Mouse (Mus musculus) left cerebral cortex, postnatal 36 days (tissue): ENCODE data around the gene Synpr. TPM values are rescaled to one million over a fixed set of nuclear protein-coding genes. Genes with fewer than 3 reads are reported as not detected.
"Not testable (repeated sequence)": the region's sequence is repeated elsewhere in the genome, so short reads cannot be mapped to it uniquely, and the experiment has no call there.

Experiments
- DNase-seq, 2 experiments: peaks; one replicate each; pipeline ENCODE4 v3.0.0; 2021 to 2022; ENCODE audit warnings: low spot score in 2 of 2, mixed read lengths in 1 of 2
- intact Hi-C: fragments of 180-260 bp; cut with DNase I; formaldehyde crosslinking; loops from one replicate; pipeline ENCODE4 v1.15.1; 2025
- total RNA-seq, 2 experiments: library from RNA; stranded (reverse); gene quantifications; 2 replicates each; pipeline ENCODE4 v1.2.3; 2021

The Synpr gene
- 100 to 1,000 TPM; 120 to 125 TPM for total RNA-seq

- peak; percentile 61 to 72 for DNase-seq
- intact Hi-C loops: no loop called here
These were observed at the start of gene Synpr for GRCm38 (mm10) chr14:13284091-13284844. Synpr (plus strand) TSS chr14:13284780.

GRCm38 (mm10) chr14:13236929-13237328 is 47.7 kb upstream of the Synpr start:
- DNase-seq: no peak
- intact Hi-C loops: no loop called here

GRCm38 (mm10) chr14:13247431-13247830 is 37.1 kb upstream of the Synpr start:
- no peak for DNase-seq
- intact Hi-C loops: no loop called here

GRCm38 (mm10) chr14:13249361-13249760 is 35.2 kb upstream of the Synpr start:
- intact Hi-C loops: no loop called here

GRCm38 (mm10) chr14:13252594-13252993 is 32.0 kb upstream of the Synpr start:
- intact Hi-C loops: no loop called here

More at GRCm38 (mm10) chr14:13249361-13249760, 35.2 kb upstream of the Synpr start:
- DNase-seq: no peak

GRCm38 (mm10) chr14:13254741-13255140 is 29.8 kb upstream of the Synpr start:
- intact Hi-C loops, DNase-seq: not testable (repeated sequence)

More at GRCm38 (mm10) chr14:13252594-13252993, 32.0 kb upstream of the Synpr start:
- no peak for DNase-seq

GRCm38 (mm10) chr14:13262406-13262805 is 22.2 kb upstream of the Synpr start:
- no peak for DNase-seq
- intact Hi-C loops: no loop called here

- intact Hi-C loops: no loop called here
- no peak for DNase-seq
These were observed 18.2 kb upstream of the Synpr start for GRCm38 (mm10) chr14:13266331-13266730.

GRCm38 (mm10) chr14:13267181-13267580 is 17.4 kb upstream of the Synpr start:
- DNase-seq: no peak
- intact Hi-C loops: no loop called here

- DNase-seq: no peak
- intact Hi-C loops: no loop called here
These were observed 1.4 kb upstream of the Synpr start for GRCm38 (mm10) chr14:13283211-13283610.

- DNase-seq: no peak
- intact Hi-C loops: no loop called here
These were observed 242 bp downstream of the Synpr start for GRCm38 (mm10) chr14:13284845-13285198.

GRCm38 (mm10) chr14:13285341-13286130 is 956 bp downstream of the Synpr start:
- DNase-seq: no peak
- intact Hi-C loops: no loop called here

GRCm38 (mm10) chr14:13294200-13294599 is 9.6 kb downstream of the Synpr start:
- DNase-seq: no peak
- intact Hi-C loops: no loop called here

GRCm38 (mm10) chr14:13314323-13314722 is 29.7 kb downstream of the Synpr start:
- DNase-seq: no peak
- intact Hi-C loops: no loop called here

- no peak for DNase-seq
- intact Hi-C loops: no loop called here
These were observed 43.9 kb downstream of the Synpr start for GRCm38 (mm10) chr14:13328461-13328860.

- no peak for DNase-seq
- intact Hi-C loops: no loop called here
These were observed 48.1 kb downstream of the Synpr start for GRCm38 (mm10) chr14:13332497-13333306.

GRCm38 (mm10) chr14:13333372-13333771 is 48.8 kb downstream of the Synpr start:
- intact Hi-C loops: no loop called here
- no peak for DNase-seq

GRCm38 (mm10) chr14:13336162-13336561 is 51.6 kb downstream of the Synpr start:
- intact Hi-C loops: no loop called here
- DNase-seq: peak; percentile 31 to 37

- DNase-seq: no peak
- intact Hi-C loops: loop anchor here (10.0 kb wide), 1 partner anchor 766 kb away; no protein-coding TSS in a partner anchor
These were observed 56.1 kb downstream of the Synpr start for GRCm38 (mm10) chr14:13340688-13341087.

GRCm38 (mm10) chr14:13344240-13344639 is 59.7 kb downstream of the Synpr start:
- intact Hi-C loops: loop anchor here (10.0 kb wide), 1 partner anchor 769 kb away; no protein-coding TSS in a partner anchor
- DNase-seq: no peak
